In the genomic region with DNA sequence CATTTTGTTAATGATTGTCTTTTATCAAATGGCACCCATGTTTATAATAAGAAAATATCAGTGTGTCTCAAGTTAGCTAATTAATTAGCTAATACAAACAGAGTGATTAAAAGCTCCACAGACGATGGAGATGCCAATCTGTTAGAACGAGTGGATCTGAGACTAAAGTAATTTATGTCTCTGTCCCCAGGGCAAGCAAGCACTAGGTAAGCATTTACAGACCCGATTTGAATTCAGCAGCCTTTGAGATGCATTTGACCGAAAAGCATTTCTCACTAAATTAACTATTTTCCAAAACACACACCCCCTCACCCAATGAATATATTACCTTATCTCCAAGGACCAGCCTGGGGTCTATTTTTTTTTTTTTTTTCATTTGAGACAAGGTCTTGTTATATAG, we compare ENCODE assay signal across 23 mouse cellular contexts. TPM values are rescaled to one million over a fixed set of nuclear protein-coding genes. Genes with fewer than 3 reads are reported as not detected.
DNase-seq lines count a peak whose midpoint lies in the region; ATAC-seq and TF ChIP-seq lines count a peak whose summit lies in the region.
"Had no signal": no experiment of that assay in that cellular context is flagged by ENCODE, and none has a peak within 500 bp of the region (broad histone marks: within the 10 kb centered on the region; RNA-seq: fewer than 3 reads in every experiment).

No protein-coding gene starts in this region.

- no peak overlapping the region for H3K27ac ChIP-seq in forebrain, embryonic 14.5 days (ENCODE audit: low read depth, low read length)
- no peak overlapping the region for H3K27ac ChIP-seq in forebrain, embryonic 12.5 days
- no peak overlapping the region for H3K27ac ChIP-seq in kidney, adult 2 months (ENCODE audit: insufficient read depth, low read depth, low read length)
- H3K27ac ChIP-seq in midbrain, embryonic 13.5 days: no peak overlapping the region
- no peak overlapping the region for H3K27ac ChIP-seq in midbrain, embryonic 10.5 days (replicated peaks)
- H3K27ac ChIP-seq: embryonic facial prominence, embryonic 12.5 days; heart, adult 2 months; heart, embryonic 15.5 days had no signal

- H3K9me3 ChIP-seq in forebrain, embryonic 14.5 days (replicated peaks; ENCODE audit: control insufficient read depth, low read length): no peaks in the 10 kb centered on the region
- no peaks in the 10 kb centered on the region for H3K9me3 ChIP-seq in forebrain, embryonic 12.5 days
- no peaks in the 10 kb centered on the region for H3K9me3 ChIP-seq in midbrain, embryonic 13.5 days
- no peaks in the 10 kb centered on the region for H3K9me3 ChIP-seq in midbrain, embryonic 10.5 days (replicated peaks)
- H3K9me3 ChIP-seq: embryonic facial prominence, embryonic 12.5 days; heart, embryonic 15.5 days had no signal

- ATAC-seq in forebrain, embryonic 14.5 days: no peak
- ATAC-seq in forebrain, embryonic 12.5 days (ENCODE audit: low FRiP score): no peak
- peak; percentile 72; the same call in 1 of the 2 replicates for ATAC-seq in midbrain, embryonic 13.5 days
- ATAC-seq: CD4-positive, CD25-positive, alpha-beta regulatory T cell, adult 4 months; forebrain, postnatal 0 days had no signal

- TF ChIP-seq CTCF in kidney, adult 2 months (conservative IDR thresholded peaks at IDR 0.05; ENCODE audit: insufficient read depth, insufficient read length, low read depth, low read length): no peak
- no peak for TF ChIP-seq CTCF in brain, embryonic 14.5 days (IDR thresholded peaks at IDR 0.05; ENCODE audit: borderline replicate concordance, extremely low read depth, insufficient read depth, insufficient read length)

- no peaks in the 10 kb centered on the region for H3K36me3 ChIP-seq in forebrain, embryonic 14.5 days (ENCODE audit: control insufficient read depth, insufficient read depth, low read length)
- no peaks in the 10 kb centered on the region for H3K36me3 ChIP-seq in forebrain, embryonic 12.5 days (replicated peaks)
- H3K36me3 ChIP-seq in kidney, adult 2 months (ENCODE audit: control insufficient read depth, insufficient read depth, low read length): peaks cover 1% of the 10 kb centered on the region; the same call in 1 of the 2 replicates
- no peaks in the 10 kb centered on the region for H3K36me3 ChIP-seq in midbrain, embryonic 13.5 days
- no peaks in the 10 kb centered on the region for H3K36me3 ChIP-seq in midbrain, embryonic 10.5 days
- H3K36me3 ChIP-seq: embryonic facial prominence, embryonic 12.5 days; G1E; heart, embryonic 15.5 days had no signal

- peak; percentile 38 for DNase-seq in forebrain, embryonic 14.5 days (ENCODE audit: low spot score)
- peak; percentile 68 for DNase-seq in kidney, adult 2 months
- no peak for DNase-seq in kidney, postnatal 10 days
- no peak for DNase-seq in midbrain, embryonic 10.5 days (ENCODE audit: low spot score)
- DNase-seq in brain, embryonic 14.5 days (ENCODE audit: low read depth): peak; percentile 69
- DNase-seq: adrenal gland, adult 8-10 months; B cell, adult 2 months; cerebellum, adult 11 months; cerebellum, adult 8-10 months; cerebellum, postnatal 14 days; forebrain, postnatal 0 days; gastrocnemius, postnatal 14 days; heart, adult 2 months; heart, postnatal 14 days had no signal

- no peak overlapping the region for H3K4me3 ChIP-seq in forebrain, embryonic 14.5 days (ENCODE audit: low read depth, low read length)
- no peak overlapping the region for H3K4me3 ChIP-seq in forebrain, embryonic 12.5 days (replicated peaks)
- no peak overlapping the region for H3K4me3 ChIP-seq in kidney, adult 2 months (ENCODE audit: insufficient read depth, low read depth, low read length)
- no peak overlapping the region for H3K4me3 ChIP-seq in midbrain, embryonic 13.5 days (replicated peaks)
- H3K4me3 ChIP-seq in midbrain, embryonic 10.5 days: no peak overlapping the region
- H3K4me3 ChIP-seq: embryonic facial prominence, embryonic 12.5 days; heart, adult 2 months; heart, embryonic 15.5 days had no signal

- no peak overlapping the region for H3K4me2 ChIP-seq in forebrain, embryonic 14.5 days (ENCODE audit: low read length)
- H3K4me2 ChIP-seq in forebrain, embryonic 12.5 days: no peak overlapping the region
- H3K4me2 ChIP-seq in midbrain, embryonic 13.5 days (replicated peaks): no peak overlapping the region
- H3K4me2 ChIP-seq: embryonic facial prominence, embryonic 12.5 days; heart, embryonic 11.5 days; heart, embryonic 15.5 days had no signal

- no peaks in the 10 kb centered on the region for H3K4me1 ChIP-seq in forebrain, embryonic 14.5 days (ENCODE audit: control insufficient read depth, insufficient read depth, low read length)
- H3K4me1 ChIP-seq in forebrain, embryonic 12.5 days: peaks cover 4% of the 10 kb centered on the region; the same call in 1 of the 2 replicates
- peaks cover 5% of the 10 kb centered on the region; the same call in 1 of the 2 replicates for H3K4me1 ChIP-seq in kidney, adult 2 months (ENCODE audit: control insufficient read depth, insufficient read depth, low read length)
- no peaks in the 10 kb centered on the region; the same call in 1 of the 2 replicates for H3K4me1 ChIP-seq in midbrain, embryonic 13.5 days (replicated peaks)
- no peaks in the 10 kb centered on the region for H3K4me1 ChIP-seq in midbrain, embryonic 10.5 days
- H3K4me1 ChIP-seq: heart, embryonic 15.5 days had no signal

- no peak overlapping the region for H3K9ac ChIP-seq in forebrain, embryonic 14.5 days (ENCODE audit: low read length)
- H3K9ac ChIP-seq in forebrain, embryonic 12.5 days: no peak overlapping the region
- H3K9ac ChIP-seq in midbrain, embryonic 13.5 days (replicated peaks): no peak overlapping the region
- H3K9ac ChIP-seq: embryonic facial prominence, embryonic 12.5 days; forebrain, postnatal 0 days; heart, embryonic 15.5 days had no signal

- 10% methylated on average over 4 of the region's 4 CpGs for WGBS in forebrain, embryonic 14.5 days
- 37% methylated on average over 4 of the region's 4 CpGs for WGBS in forebrain, embryonic 12.5 days
- WGBS in kidney, adult 2 months: 31% methylated on average over 4 of the region's 4 CpGs
- 44% methylated on average over 4 of the region's 4 CpGs for WGBS in midbrain, embryonic 13.5 days
- WGBS in midbrain, embryonic 10.5 days: 79% methylated on average over 4 of the region's 4 CpGs

- no peak for TF ChIP-seq POLR2A in kidney, adult 2 months (IDR thresholded peaks at IDR 0.05; ENCODE audit: low read depth, low read length)
- TF ChIP-seq POLR2A in brain, embryonic 14.5 days (IDR thresholded peaks at IDR 0.05; ENCODE audit: borderline replicate concordance, extremely low read depth, insufficient read depth, insufficient read length, poor library complexity, severe bottlenecking): no peak

- 0 out of 2 replicates have a peak, but pooled peaks cover 4% of the 10 kb centered on the region for H3K27me3 ChIP-seq in forebrain, embryonic 14.5 days (replicated peaks; ENCODE audit: control insufficient read depth, insufficient read depth, low read length)
- H3K27me3 ChIP-seq in forebrain, embryonic 12.5 days: peaks cover 11% of the 10 kb centered on the region; the same call in 1 of the 2 replicates
- no peaks in the 10 kb centered on the region for H3K27me3 ChIP-seq in kidney, adult 2 months (replicated peaks; ENCODE audit: control insufficient read depth, insufficient read depth, low read length)
- H3K27me3 ChIP-seq in midbrain, embryonic 13.5 days: no peaks in the 10 kb centered on the region
- no peaks in the 10 kb centered on the region for H3K27me3 ChIP-seq in midbrain, embryonic 10.5 days (ENCODE audit: low read depth, poor library complexity, severe bottlenecking)
- H3K27me3 ChIP-seq: embryonic facial prominence, embryonic 12.5 days had no signal

RNA-seq across cellular contexts. Expression of a gene that starts 18.2 kb away (rescaled TPM):
- polyA plus RNA-seq in forebrain, embryonic 14.5 days (2014; fragmentation: Nextera tagmentation; extraction: Ambion mirVana): not detected in 2 replicates
- polyA plus RNA-seq in forebrain, embryonic 12.5 days (2016; fragmentation: Nextera tagmentation; extraction: Ambion mirVana): not detected in 2 replicates
- 0.55 and 0.96 TPM in 2 replicates for polyA plus RNA-seq in kidney, adult 2 months (2012; rRNA removed)
- polyA plus RNA-seq in midbrain, embryonic 13.5 days (2015; fragmentation: Nextera tagmentation; extraction: Ambion mirVana): not detected in 2 replicates
- polyA plus RNA-seq in midbrain, embryonic 10.5 days (2016; fragmentation: Nextera tagmentation; extraction: Ambion mirVana): not detected in 2 replicates
- 0.03 TPM in 1 of 2 replicates, not detected in the other for polyA plus RNA-seq in brain, embryonic 14.5 days (2012; rRNA removed)
- polyA plus RNA-seq: cortical plate, adult 2 months; embryonic facial prominence, embryonic 12.5 days; forebrain, embryonic 11.5 days; forebrain, postnatal 0 days; G1E; heart, adult 2 months had no signal

Comparison
In these comparisons a context has a peak if more than half of its experiments do, and no peak if none do; other contexts are left out.
1. DNase-seq: peak in forebrain, embryonic 14.5 days (single experiment), kidney, adult 2 months (single experiment) and brain, embryonic 14.5 days (single experiment); none in kidney, postnatal 10 days (single experiment) and midbrain, embryonic 10.5 days (single experiment).